Mouse (Mus musculus): ENCODE data around the gene Gnmt.
"Not testable (repeated sequence)": the region's sequence is repeated elsewhere in the genome, so short reads cannot be mapped to it uniquely, and the experiment has no call there.

The Gnmt gene

GRCm38 (mm10) chr17:46728904-46729318 is at the start of gene Gnmt:
TSS of gene Gnmt (minus strand) at chr17:46729168.
- DNase-seq (ENCODE audit: extremely low read depth, insufficient read length, low spot score), result no peak

DNA sequence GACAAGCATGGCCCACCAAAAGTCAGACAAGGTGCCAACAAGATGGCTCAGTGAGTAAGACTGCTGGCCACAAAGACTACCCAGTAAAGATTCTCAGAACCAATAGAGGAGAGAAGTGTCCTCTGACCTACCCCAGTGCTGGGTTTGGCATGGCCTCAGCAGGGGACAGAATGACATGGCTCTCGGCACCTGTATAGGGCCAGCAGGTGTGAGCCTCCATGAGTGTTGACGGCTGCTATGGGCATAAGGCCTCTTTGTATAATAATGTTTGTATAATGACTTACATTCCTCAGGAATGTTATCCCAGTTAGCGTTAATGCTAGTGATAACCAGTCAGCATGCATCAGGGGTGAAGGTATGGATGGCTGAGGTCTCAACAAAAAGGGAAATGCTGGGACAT is 47.1 kb upstream of the Gnmt start:
- DNase-seq (ENCODE audit: extremely low read depth, insufficient read length, low spot score), result no peak

- DNase-seq (ENCODE audit: extremely low read depth, insufficient read length, low spot score), result no peak
Measured at GRCm38 (mm10) chr17:46775070-46775469, 46.1 kb upstream of the Gnmt start.

GRCm38 (mm10) chr17:46774131-46774472 is 45.1 kb upstream of the Gnmt start:
- DNase-seq (ENCODE audit: extremely low read depth, insufficient read length, low spot score), result no peak

DNA sequence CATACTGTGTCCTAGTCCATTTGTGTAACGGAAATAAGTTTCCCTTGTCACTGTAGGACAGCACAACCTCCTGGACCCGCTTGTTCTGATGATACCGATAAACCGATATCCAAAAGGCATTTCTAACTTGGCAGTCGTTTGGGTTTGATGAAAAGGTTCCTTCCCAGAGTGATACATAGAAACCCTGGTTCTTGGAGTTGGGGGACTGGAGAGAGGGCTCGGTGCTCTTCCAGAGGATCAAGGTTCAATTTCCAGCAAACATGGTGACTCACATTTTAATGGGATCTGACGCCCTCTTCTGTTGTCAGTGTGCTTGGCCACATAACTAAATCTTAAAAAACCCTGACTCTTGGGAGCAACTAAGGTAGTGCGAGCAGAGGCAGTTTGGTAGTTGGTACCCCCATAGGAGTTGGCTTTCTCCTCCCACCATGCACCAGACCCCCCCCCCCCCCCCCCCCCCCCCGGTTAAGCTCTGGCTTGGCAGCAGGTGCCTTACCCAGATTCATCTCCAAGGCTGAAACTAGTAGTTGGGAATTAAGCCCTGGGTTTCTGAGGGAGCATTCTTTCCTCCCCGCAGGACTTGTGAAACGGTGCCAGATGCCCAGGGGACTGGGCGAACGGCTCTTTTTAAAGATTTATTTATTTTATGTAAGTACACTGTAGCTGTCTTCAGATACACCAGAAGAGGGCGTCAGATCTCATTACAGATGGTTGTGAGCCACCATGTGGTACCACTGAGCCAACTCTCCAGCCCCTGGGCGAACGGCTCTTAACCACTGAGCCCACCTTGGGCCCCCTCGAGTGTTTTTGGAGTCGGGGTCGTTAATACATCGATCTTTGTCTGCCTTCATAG is 44.5 kb upstream of the Gnmt start:
- peak; percentile 58 for DNase-seq (ENCODE audit: extremely low read depth, insufficient read length, low spot score)

GRCm38 (mm10) chr17:46772404-46773277 is 43.7 kb upstream of the Gnmt start, which contains the start of gene 2310039H08Rik:
TSS of gene 2310039H08Rik (plus strand) at chr17:46772635.
- peak; percentile 94 for DNase-seq (ENCODE audit: extremely low read depth, insufficient read length, low spot score)

DNA sequence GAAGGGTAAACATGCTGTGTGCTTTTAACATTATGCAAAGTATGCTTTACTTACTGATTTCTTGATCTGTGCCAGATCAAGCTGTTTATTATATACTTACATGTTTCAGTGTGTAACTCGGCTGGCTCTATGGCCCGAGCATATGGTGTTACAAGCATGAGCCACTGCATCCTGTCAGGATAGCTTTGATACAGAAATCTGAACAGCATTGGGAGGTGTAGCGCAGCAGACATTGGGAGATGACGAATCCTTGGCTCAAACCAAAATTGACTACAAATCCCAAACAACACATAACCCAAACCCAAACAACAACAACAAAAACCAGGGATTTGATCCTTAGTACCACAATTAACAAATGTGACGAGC is 43.1 kb upstream of the Gnmt start:
- no peak for DNase-seq (ENCODE audit: extremely low read depth, insufficient read length, low spot score)

DNA sequence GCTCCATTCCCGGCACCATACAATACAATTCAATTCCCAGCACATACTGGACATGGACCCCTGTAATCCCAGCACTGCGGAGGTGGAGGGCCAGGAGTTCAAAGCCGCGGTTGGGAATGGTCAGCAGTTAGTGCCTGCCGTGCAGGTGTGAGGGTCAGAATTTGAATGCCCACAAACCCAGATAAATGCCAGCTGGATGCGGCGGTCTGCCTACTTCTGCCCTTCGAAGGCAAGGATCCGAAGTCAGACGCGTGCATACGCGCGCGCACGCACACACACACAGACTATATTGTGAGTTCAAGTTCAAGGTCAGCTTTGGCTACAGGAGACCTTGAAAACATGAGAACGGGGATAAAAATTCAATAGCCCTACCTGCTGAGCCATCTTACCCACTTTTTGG is 42.6 kb upstream of the Gnmt start:
- no peak for DNase-seq (ENCODE audit: extremely low read depth, insufficient read length, low spot score)

DNA sequence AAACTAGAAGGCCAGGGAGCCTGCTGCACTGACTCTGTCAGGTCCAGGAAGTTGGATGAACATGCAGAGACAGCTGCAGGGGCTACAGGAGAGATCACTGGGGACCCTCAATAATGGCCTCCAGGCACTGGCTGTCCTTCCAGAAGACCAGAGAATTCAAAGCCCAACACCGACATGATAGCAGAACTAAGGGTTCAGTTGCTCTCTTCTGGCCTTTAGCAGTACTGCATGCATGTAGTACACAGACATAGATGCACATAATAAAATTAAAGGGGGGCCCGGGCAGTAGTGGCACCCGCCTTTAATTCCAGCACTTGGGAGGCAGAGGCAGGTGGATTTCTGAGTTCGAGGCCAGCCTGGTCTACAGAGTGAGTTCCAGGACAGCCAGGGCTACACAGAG is 42.1 kb upstream of the Gnmt start:
- DNase-seq (ENCODE audit: extremely low read depth, insufficient read length, low spot score), result no peak

- no peak for DNase-seq (ENCODE audit: extremely low read depth, insufficient read length, low spot score)
Measured at GRCm38 (mm10) chr17:46770546-46770945, 41.6 kb upstream of the Gnmt start.

DNA sequence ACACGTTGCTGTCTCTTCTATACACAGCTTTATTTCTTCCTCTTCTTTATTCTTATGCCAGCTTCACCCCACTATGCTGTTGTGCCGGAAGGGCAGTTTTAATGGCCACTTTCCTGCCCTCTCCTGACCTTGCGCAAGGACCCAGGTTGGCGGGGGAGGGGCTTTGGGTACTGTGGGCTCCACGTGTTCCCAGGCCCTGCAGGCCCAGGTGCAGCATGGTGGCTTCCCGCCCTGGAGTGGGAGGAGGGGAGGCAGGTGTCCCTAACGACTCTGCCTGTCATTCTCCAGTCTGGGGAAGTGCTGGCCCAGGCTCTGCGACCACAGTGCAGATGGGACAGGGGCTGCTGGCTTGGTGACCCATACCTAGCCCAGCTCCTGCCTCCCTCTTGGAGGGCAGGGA is 38.9 kb upstream of the Gnmt start:
- no peak for DNase-seq (ENCODE audit: extremely low read depth, insufficient read length, low spot score)

- not testable (repeated sequence) for DNase-seq (ENCODE audit: extremely low read depth, insufficient read length, low spot score)
Measured at GRCm38 (mm10) chr17:46764916-46765315, 35.9 kb upstream of the Gnmt start.

DNA sequence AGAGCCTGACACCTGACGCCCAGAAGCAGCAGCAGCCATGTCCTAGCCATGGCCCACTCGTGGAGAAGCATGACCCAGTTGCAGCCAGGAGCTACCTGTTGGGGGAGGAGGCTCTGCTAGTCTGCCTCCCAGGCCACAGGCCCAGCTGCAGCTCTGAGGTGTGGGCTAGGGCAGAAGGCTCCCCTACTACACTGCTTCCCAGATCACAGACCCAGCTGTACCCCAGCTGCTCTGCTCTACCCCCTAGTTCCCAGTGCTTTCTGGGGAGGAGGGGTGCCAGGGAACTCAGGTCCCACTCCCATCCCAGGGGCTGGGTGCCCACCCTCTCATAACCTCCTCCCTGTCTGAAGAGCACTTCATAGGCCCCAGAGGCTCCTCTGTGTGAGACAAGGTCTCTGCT is 34.6 kb upstream of the Gnmt start, which contains the start of gene Ptcra:
Ptcra (minus strand) TSS at position 169 of the 400 bp plus-strand sequence.
- DNase-seq (ENCODE audit: extremely low read depth, insufficient read length, low spot score), result no peak

GRCm38 (mm10) chr17:46758753-46759152 is 29.8 kb upstream of the Gnmt start:
- no peak for DNase-seq (ENCODE audit: extremely low read depth, insufficient read length, low spot score)

- DNase-seq (ENCODE audit: extremely low read depth, insufficient read length, low spot score), result peak; percentile 99
Measured at GRCm38 (mm10) chr17:46751794-46752556, 23.0 kb upstream of the Gnmt start, which contains the start of gene Cnpy3. TSS of gene Cnpy3 (minus strand) at chr17:46752214.

DNA sequence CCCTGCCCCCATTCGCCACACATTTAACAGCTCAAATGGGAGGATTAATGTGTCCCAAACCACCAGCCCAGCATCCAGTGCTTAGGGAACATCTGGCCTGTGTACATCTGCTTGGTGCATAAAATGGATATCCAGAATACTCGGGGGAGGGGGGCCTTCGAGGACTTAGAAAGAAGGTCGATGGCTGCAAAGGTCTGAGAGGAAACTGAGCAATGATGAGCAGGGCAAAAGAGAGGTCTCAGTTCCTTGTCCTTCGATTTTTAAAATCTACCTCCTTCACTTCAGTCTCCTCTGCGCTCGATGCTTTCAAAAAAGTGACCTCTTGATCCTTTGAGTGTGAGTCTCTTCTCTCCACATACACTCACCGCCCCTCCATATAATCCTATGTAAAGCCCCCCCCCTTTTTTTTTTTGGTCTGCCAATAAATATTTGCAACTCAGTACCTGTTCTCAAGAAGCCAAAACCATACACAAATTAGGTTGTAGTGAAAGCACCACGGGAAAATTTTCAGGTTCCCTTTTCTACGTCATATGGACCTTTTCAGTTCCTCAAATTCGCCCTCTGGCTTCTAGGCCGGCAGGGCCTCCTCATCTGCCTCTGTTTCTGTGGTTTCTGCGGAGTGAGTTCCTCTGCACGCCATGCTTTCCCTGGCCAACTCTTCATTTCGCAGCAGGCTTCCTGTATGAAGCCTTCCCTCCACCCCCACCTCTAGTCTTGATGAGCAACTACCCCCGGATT is 22.3 kb upstream of the Gnmt start:
- DNase-seq (ENCODE audit: extremely low read depth, insufficient read length, low spot score), result no peak

- DNase-seq (ENCODE audit: extremely low read depth, insufficient read length, low spot score), result no peak
Measured at GRCm38 (mm10) chr17:46750580-46750979, 21.6 kb upstream of the Gnmt start.

DNA sequence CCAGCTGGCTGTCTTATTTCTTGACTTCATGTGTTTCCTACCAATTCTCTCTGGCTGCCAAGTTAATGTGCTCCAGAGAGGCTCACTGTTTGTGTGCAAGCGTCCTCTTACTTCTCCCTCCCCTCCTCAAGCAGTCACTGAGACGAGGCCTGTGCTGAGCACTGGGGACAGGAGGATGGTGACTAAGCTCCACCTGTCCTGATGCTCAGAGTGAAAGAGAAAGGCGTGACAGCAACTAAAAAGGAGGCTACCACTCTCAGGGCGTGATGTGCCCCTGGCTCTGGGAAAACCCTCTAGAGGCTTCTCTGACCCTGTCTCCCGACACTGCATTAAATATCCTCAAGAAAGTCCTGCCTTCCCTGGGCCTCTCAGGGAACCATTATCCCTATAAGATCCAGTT is 20.3 kb upstream of the Gnmt start:
- no peak for DNase-seq (ENCODE audit: extremely low read depth, insufficient read length, low spot score)

GRCm38 (mm10) chr17:46747806-46748205 is 18.8 kb upstream of the Gnmt start:
- DNase-seq (ENCODE audit: extremely low read depth, insufficient read length, low spot score), result no peak

DNA sequence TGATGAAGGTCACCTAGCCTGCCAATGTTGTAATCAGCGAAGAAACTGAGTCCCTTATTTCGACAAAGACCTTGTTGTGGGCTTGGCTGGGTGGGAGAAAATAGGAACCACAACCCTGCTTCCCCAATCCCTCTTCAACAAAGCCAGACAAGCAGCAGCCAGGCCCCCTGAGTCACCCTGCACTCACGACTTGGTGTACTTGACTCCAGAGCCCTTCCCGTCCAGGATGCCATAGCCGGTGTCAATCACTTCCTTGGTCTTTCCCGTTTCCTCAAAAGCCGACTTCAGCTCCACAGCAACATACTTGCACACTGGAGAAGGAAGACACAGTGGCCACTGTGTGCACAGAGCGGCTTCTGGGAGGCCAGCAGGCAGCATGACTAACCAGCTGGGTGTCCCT is 18.3 kb upstream of the Gnmt start:
- no peak for DNase-seq (ENCODE audit: extremely low read depth, insufficient read length, low spot score)

Measured in 3134 (cell line).